Mouse (Mus musculus) erythroblast, embryonic 14.5 days (primary cell): ENCODE measurements around the gene Lbx2.

Experiments used
- GATA1 ChIP-seq: IDR thresholded peaks from 2 replicates; pipeline ENCODE4 v1.6.1; 2012; ENCODE audit warnings: low read length, inconsistent platforms, mixed read lengths
- TAL1 ChIP-seq: IDR thresholded peaks from 3 replicates; pipeline ENCODE4 v1.6.1; 2012; ENCODE audit warnings: low read length, inconsistent platforms, mixed read lengths

DNA sequence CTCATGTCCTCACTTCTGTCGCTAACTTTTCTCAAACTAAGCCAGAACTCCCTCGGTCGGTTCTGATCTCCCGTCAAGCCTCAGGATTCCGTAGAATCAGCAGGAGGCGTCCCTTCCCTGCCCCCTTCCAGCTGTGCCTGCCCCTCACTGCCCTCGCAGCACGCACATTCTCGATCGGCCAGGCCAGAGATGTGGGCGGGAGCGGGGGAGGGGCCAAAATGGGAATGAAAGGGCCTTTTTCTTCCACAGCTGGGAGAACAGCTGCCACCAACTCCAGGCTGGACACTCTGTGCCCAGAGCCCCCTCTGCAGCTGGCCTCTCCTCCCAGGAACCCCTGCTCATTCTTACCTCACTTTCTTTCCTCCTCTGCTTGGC is 51.4 kb downstream of the Lbx2 start:
- TF ChIP-seq GATA1 (no peak), TAL1 (no peak)
